Mouse (Mus musculus): ENCODE results near the gene Slc22a6. TPM values are rescaled to one million over a fixed set of nuclear protein-coding genes. Genes with fewer than 3 reads are reported as not detected.

The Slc22a6 gene
- polyA plus RNA-seq, 1 experiment from 2014 or later, result 8.7 TPM

DNA sequence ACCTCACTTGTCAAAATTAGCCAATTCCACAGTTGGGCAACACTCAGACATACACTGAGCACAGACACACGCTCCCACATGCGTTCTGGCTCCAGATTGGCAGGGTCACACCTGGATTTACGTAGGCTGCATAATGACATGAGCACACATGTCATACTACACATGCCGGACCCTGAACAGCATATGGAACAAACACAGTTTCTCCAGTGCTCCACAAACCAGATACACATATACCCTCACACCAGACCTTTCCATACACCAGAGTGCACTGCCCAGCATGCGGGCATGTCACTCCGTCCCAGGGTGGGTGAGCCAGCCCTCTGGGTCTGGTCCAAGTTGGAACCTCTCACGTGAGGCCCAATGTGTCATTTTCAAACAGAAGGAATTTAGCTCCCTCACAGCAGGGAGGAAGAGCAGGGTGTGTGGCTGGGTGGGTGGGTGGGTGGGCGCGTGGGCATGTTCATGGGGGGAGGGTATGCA, 45.6 kb downstream of the Slc22a6 start, which contains the start of gene Chrm1:
TSS of gene Chrm1 (plus strand) at position 430 of the 480 bp plus-strand sequence.
- peak within 1 kb of the TSS; percentile 51 for H3K4me3 ChIP-seq (ENCODE audit: low read length)
- peaks cover 10% of the 10 kb centered on the region for H3K4me1 ChIP-seq (ENCODE audit: control insufficient read depth, insufficient read depth, low read depth, low read length)
- peak; percentile 24; the same call in 1 of the 2 replicates for ATAC-seq
- no peaks in the 10 kb centered on the region for H3K9me3 ChIP-seq (ENCODE audit: control insufficient read depth, low read length)
- peak within 1 kb of the TSS; percentile 71; the same call in 1 of the 2 replicates for H3K9ac ChIP-seq (ENCODE audit: low read depth, low read length)
- 62% methylated on average over 9 of the region's 9 CpGs for WGBS
- no peaks in the 10 kb centered on the region for H3K36me3 ChIP-seq (ENCODE audit: control insufficient read depth, insufficient read depth, low read length)
- no peak within 1 kb of the TSS for H3K27ac ChIP-seq (ENCODE audit: low read depth, low read length)
- H3K27me3 ChIP-seq (replicated peaks; ENCODE audit: control insufficient read depth, insufficient read depth, low read length), result no peaks in the 10 kb centered on the region
- peak within 1 kb of the TSS; percentile 95 for H3K4me2 ChIP-seq (ENCODE audit: low read length)

- WGBS, result 43% methylated on average over 8 of the region's 10 CpGs
- H3K9me3 ChIP-seq (ENCODE audit: control insufficient read depth, low read length), result no peaks in the 10 kb centered on the region
- H3K4me1 ChIP-seq (ENCODE audit: control insufficient read depth, insufficient read depth, low read depth, low read length), result peaks cover 10% of the 10 kb centered on the region
- H3K36me3 ChIP-seq (ENCODE audit: control insufficient read depth, insufficient read depth, low read length), result no peaks in the 10 kb centered on the region
- peak overlapping the region; percentile 30 for H3K4me2 ChIP-seq (ENCODE audit: low read length)
- no peak overlapping the region for H3K27ac ChIP-seq (ENCODE audit: low read depth, low read length)
- peak; percentile 35; the same call in 1 of the 2 replicates for ATAC-seq
- H3K4me3 ChIP-seq (ENCODE audit: low read length), result no peak overlapping the region
- H3K27me3 ChIP-seq (replicated peaks; ENCODE audit: control insufficient read depth, insufficient read depth, low read length), result no peaks in the 10 kb centered on the region
- H3K9ac ChIP-seq (ENCODE audit: low read depth, low read length), result peak overlapping the region; percentile 36; the same call in 1 of the 2 replicates
Observed at GRCm38 (mm10) chr19:8663911-8664421, 46.1 kb downstream of the Slc22a6 start.

DNA sequence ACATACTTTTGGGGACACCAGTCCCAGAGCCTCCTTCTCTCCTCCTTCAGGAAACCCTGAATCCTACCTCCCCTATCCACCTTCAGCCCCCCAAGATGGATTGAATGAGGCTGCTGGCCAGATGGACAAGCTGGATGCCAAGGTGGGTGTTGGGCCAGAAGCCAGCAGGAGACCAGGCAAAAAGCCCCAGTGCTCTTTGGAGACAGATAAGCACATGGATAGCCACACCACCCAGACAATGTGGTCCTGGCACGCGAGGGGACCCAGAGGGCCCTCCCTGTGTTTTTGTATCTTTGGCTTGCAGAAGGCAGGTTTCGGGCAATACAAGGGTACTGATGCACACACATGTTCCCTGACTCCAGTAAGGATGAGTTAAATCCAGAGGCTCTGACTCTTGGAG, 47.0 kb downstream of the Slc22a6 start:
- WGBS, result 88% methylated on average over 3 of the region's 3 CpGs
- no peak overlapping the region for H3K27ac ChIP-seq (ENCODE audit: low read depth, low read length)
- no peak for ATAC-seq
- no peaks in the 10 kb centered on the region for H3K36me3 ChIP-seq (ENCODE audit: control insufficient read depth, insufficient read depth, low read length)
- H3K4me1 ChIP-seq (ENCODE audit: control insufficient read depth, insufficient read depth, low read depth, low read length), result peaks cover 10% of the 10 kb centered on the region
- H3K4me3 ChIP-seq (ENCODE audit: low read length), result no peak overlapping the region
- H3K4me2 ChIP-seq (ENCODE audit: low read length), result no peak overlapping the region
- H3K9ac ChIP-seq (ENCODE audit: low read depth, low read length), result no peak overlapping the region
- H3K27me3 ChIP-seq (replicated peaks; ENCODE audit: control insufficient read depth, insufficient read depth, low read length), result no peaks in the 10 kb centered on the region
- no peaks in the 10 kb centered on the region for H3K9me3 ChIP-seq (ENCODE audit: control insufficient read depth, low read length)

- 40% methylated on average over 5 of the region's 5 CpGs for WGBS
- no peak overlapping the region for H3K4me3 ChIP-seq (ENCODE audit: low read length)
- no peak for ATAC-seq
- H3K4me2 ChIP-seq (ENCODE audit: low read length), result no peak overlapping the region
- H3K27ac ChIP-seq (ENCODE audit: low read depth, low read length), result no peak overlapping the region
- no peaks in the 10 kb centered on the region for H3K36me3 ChIP-seq (ENCODE audit: control insufficient read depth, insufficient read depth, low read length)
- peaks cover 10% of the 10 kb centered on the region for H3K4me1 ChIP-seq (ENCODE audit: control insufficient read depth, insufficient read depth, low read depth, low read length)
- H3K9ac ChIP-seq (ENCODE audit: low read depth, low read length), result no peak overlapping the region
- H3K9me3 ChIP-seq (ENCODE audit: control insufficient read depth, low read length), result no peaks in the 10 kb centered on the region
- H3K27me3 ChIP-seq (replicated peaks; ENCODE audit: control insufficient read depth, insufficient read depth, low read length), result no peaks in the 10 kb centered on the region
Observed at GRCm38 (mm10) chr19:8665746-8666145, 47.9 kb downstream of the Slc22a6 start.

GRCm38 (mm10) chr19:8672859-8673258, 55.0 kb downstream of the Slc22a6 start:
- H3K9me3 ChIP-seq (ENCODE audit: control insufficient read depth, low read length), result no peaks in the 10 kb centered on the region
- 92% methylated on average over 3 of the region's 3 CpGs for WGBS
- no peak overlapping the region for H3K4me3 ChIP-seq (ENCODE audit: low read length)
- no peak for ATAC-seq
- H3K36me3 ChIP-seq (ENCODE audit: control insufficient read depth, insufficient read depth, low read length), result no peaks in the 10 kb centered on the region
- no peak overlapping the region for H3K27ac ChIP-seq (ENCODE audit: low read depth, low read length)
- no peak overlapping the region for H3K9ac ChIP-seq (ENCODE audit: low read depth, low read length)
- H3K4me2 ChIP-seq (ENCODE audit: low read length), result no peak overlapping the region
- H3K27me3 ChIP-seq (replicated peaks; ENCODE audit: control insufficient read depth, insufficient read depth, low read length), result no peaks in the 10 kb centered on the region
- no peaks in the 10 kb centered on the region for H3K4me1 ChIP-seq (ENCODE audit: control insufficient read depth, insufficient read depth, low read depth, low read length)

DNA sequence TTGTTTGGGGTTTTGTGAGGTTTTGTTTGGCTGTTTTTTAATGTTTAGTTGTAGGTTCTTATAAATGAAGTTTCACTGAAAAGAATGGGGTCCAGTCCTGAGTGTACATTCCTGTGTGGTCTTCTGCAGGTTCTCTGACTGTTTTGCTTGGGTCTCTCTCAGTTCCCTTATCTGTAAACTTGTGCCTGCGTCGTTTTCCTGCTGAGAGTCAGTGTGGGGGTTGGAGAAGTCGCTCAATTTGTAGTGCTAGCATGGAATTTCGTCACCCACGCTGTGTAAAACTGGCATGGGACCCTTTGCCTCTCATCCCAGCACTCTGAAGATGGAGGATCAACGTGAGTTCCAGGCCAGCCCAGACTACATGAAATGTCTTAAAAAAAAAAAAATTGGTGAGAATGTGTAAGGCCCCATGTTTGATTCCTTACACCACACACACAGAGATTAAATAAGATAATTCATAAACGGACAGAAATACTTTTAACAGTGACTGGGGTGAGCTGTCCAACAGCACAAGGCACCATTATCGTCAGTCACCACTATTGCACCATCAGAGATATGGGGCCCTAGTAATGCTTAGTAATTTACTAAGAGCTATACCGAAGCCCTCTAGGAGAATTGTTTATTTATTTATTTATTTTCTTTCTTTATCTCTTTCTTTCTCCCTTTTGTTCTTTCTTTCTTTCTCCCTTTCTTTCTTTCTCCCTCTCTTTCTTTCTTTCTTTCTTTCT, 55.7 kb downstream of the Slc22a6 start:
- WGBS, result 77% methylated on average over 9 of the region's 9 CpGs
- Histone ChIP-seq H3K4me3 (ENCODE audit: low read length) (no peak overlapping the region), H3K9ac (ENCODE audit: low read depth, low read length) (no peak overlapping the region), H3K27ac (ENCODE audit: low read depth, low read length) (no peak overlapping the region), H3K4me2 (ENCODE audit: low read length) (no peak overlapping the region), H3K4me1 (ENCODE audit: control insufficient read depth, insufficient read depth, low read depth, low read length) (no peaks in the 10 kb centered on the region), H3K27me3 (replicated peaks; ENCODE audit: control insufficient read depth, insufficient read depth, low read length) (no peaks in the 10 kb centered on the region), H3K36me3 (ENCODE audit: control insufficient read depth, insufficient read depth, low read length) (no peaks in the 10 kb centered on the region), H3K9me3 (ENCODE audit: control insufficient read depth, low read length) (no peaks in the 10 kb centered on the region)
- no peak for ATAC-seq

Other genes with a start within 250 kb of the Slc22a6 start
- gene Slc22a30, start 212.9 kb upstream of the Slc22a6 start, polyA plus RNA-seq (2015; fragmentation: Nextera tagmentation; extraction: Ambion mirVana), result not detected in 2 replicates
- gene Slc22a8, start 26.8 kb upstream of the Slc22a6 start, polyA plus RNA-seq (2015; fragmentation: Nextera tagmentation; extraction: Ambion mirVana), result 15.9 and 16.1 TPM in 2 replicates
- gene Chrm1, start 45.8 kb downstream of the Slc22a6 start, polyA plus RNA-seq (2015; fragmentation: Nextera tagmentation; extraction: Ambion mirVana), result 0.66 and 0.72 TPM in 2 replicates
- gene Slc3a2, start 105.3 kb downstream of the Slc22a6 start, polyA plus RNA-seq (2015; fragmentation: Nextera tagmentation; extraction: Ambion mirVana), result 183 and 191 TPM in 2 replicates
- gene Wdr74, start 117.8 kb downstream of the Slc22a6 start, polyA plus RNA-seq (2015; fragmentation: Nextera tagmentation; extraction: Ambion mirVana), result 89.6 and 92.0 TPM in 2 replicates
- 1.5 and 1.6 TPM in 2 replicates for gene 1700092M07Rik, start 122.7 kb downstream of the Slc22a6 start, polyA plus RNA-seq (2015; fragmentation: Nextera tagmentation; extraction: Ambion mirVana)
- 109 and 119 TPM in 2 replicates for gene Stx5a, start 123.4 kb downstream of the Slc22a6 start, polyA plus RNA-seq (2015; fragmentation: Nextera tagmentation; extraction: Ambion mirVana)
- 120 and 140 TPM in 2 replicates for gene Nxf1, start 139.0 kb downstream of the Slc22a6 start, polyA plus RNA-seq (2015; fragmentation: Nextera tagmentation; extraction: Ambion mirVana)
- 200 and 220 TPM in 2 replicates for gene Tmem223, start 153.0 kb downstream of the Slc22a6 start, polyA plus RNA-seq (2015; fragmentation: Nextera tagmentation; extraction: Ambion mirVana)
- gene Tmem179b, start 156.4 kb downstream of the Slc22a6 start, polyA plus RNA-seq (2015; fragmentation: Nextera tagmentation; extraction: Ambion mirVana), result 30.4 and 32.1 TPM in 2 replicates
- gene Taf6l, start 168.4 kb downstream of the Slc22a6 start, polyA plus RNA-seq (2015; fragmentation: Nextera tagmentation; extraction: Ambion mirVana), result 31.7 and 33.1 TPM in 2 replicates
- gene Polr2g, start 180.5 kb downstream of the Slc22a6 start, polyA plus RNA-seq (2015; fragmentation: Nextera tagmentation; extraction: Ambion mirVana), result 136 and 147 TPM in 2 replicates
- gene Zbtb3, start 184.5 kb downstream of the Slc22a6 start, polyA plus RNA-seq (2015; fragmentation: Nextera tagmentation; extraction: Ambion mirVana), result 8.0 and 8.1 TPM in 2 replicates
- gene Ttc9c, start 201.3 kb downstream of the Slc22a6 start, polyA plus RNA-seq (2015; fragmentation: Nextera tagmentation; extraction: Ambion mirVana), result 51.6 and 54.3 TPM in 2 replicates
- 5.1 and 5.8 TPM in 2 replicates for gene Hnrnpul2, start 202.0 kb downstream of the Slc22a6 start, polyA plus RNA-seq (2015; fragmentation: Nextera tagmentation; extraction: Ambion mirVana)
- not detected in 2 replicates for gene AC129217.1, start 211.7 kb downstream of the Slc22a6 start, polyA plus RNA-seq (2015; fragmentation: Nextera tagmentation; extraction: Ambion mirVana)
- gene Bscl2, start 219.4 kb downstream of the Slc22a6 start, polyA plus RNA-seq (2015; fragmentation: Nextera tagmentation; extraction: Ambion mirVana), result 117 TPM in 2 replicates
- 477 and 526 TPM in 2 replicates for gene Gng3, start 221.2 kb downstream of the Slc22a6 start, polyA plus RNA-seq (2015; fragmentation: Nextera tagmentation; extraction: Ambion mirVana)
- gene Lrrn4cl, start 232.7 kb downstream of the Slc22a6 start, polyA plus RNA-seq (2015; fragmentation: Nextera tagmentation; extraction: Ambion mirVana), result 0.94 and 1.2 TPM in 2 replicates